Mouse (Mus musculus) liver, postnatal 0 days (tissue): ENCODE data around the gene 1700023F06Rik. TPM values are rescaled to one million over a fixed set of nuclear protein-coding genes. Genes with fewer than 3 reads are reported as not detected.

ENCODE experiments used
- ATAC-seq: fragments of 200-750 bp; cut with Nextera tagmentation; 2 replicates; pipeline ENCODE4 v1.8.0; 2017; ENCODE audit warnings: mild to moderate bottlenecking, moderate library complexity
- DNase-seq: peaks from one replicate; pipeline ENCODE4 v3.0.0-alpha.2; 2016
- H3K27ac ChIP-seq: fragments of 300-500 bp; sonication (generic); 2 replicates; pipeline ENCODE4 v1.5.1; 2014; ENCODE audit warnings: antibody characterized with exemption, moderate library complexity, mild to moderate bottlenecking, low read depth
- H3K27me3 ChIP-seq: fragments of 300-500 bp; sonication (generic); 2 replicates; pipeline ENCODE4 v1.6.1; 2014; ENCODE audit warnings: low read length, control low read depth, mixed read lengths; ENCODE audit not compliant: insufficient read depth
- H3K36me3 ChIP-seq: fragments of 300-500 bp; sonication (generic); replicated peaks from 2 replicates; pipeline ENCODE4 v1.6.1; 2014; ENCODE audit warnings: mild to moderate bottlenecking, control low read depth, low read length, moderate library complexity, mixed read lengths; ENCODE audit not compliant: insufficient read depth
- H3K4me1 ChIP-seq: fragments of 300-500 bp; sonication (generic); 2 replicates; pipeline ENCODE4 v1.6.1; 2014; ENCODE audit warnings: antibody characterized with exemption, mild to moderate bottlenecking, control low read depth; ENCODE audit not compliant: insufficient read depth
- H3K4me2 ChIP-seq: fragments of 300-500 bp; sonication (generic); 2 replicates; pipeline ENCODE4 v1.6.1; 2014; ENCODE audit warnings: low read depth, mild to moderate bottlenecking, low read length, moderate library complexity, mixed read lengths
- H3K4me3 ChIP-seq: fragments of 300-500 bp; sonication (generic); 2 replicates; pipeline ENCODE4 v1.5.1; 2014; ENCODE audit warnings: low read depth, low read length
- H3K9ac ChIP-seq: fragments of 300-500 bp; sonication (generic); replicated peaks from 2 replicates; pipeline ENCODE4 v1.6.1; 2014; ENCODE audit warnings: mild to moderate bottlenecking, moderate library complexity
- H3K9me3 ChIP-seq: fragments of 300-500 bp; sonication (generic); 2 replicates; pipeline ENCODE4 v1.6.1; 2016; ENCODE audit warnings: mild to moderate bottlenecking, control low read depth, low read length, mixed read lengths
- CTCF ChIP-seq: sonication (generic); IDR thresholded peaks from 2 replicates; pipeline ENCODE4 v1.5.1; 2016; ENCODE audit warnings: antibody characterized with exemption, low read depth
- EP300 ChIP-seq: IDR thresholded peaks from 2 replicates; pipeline ENCODE4 v1.6.1; 2016; ENCODE audit warnings: antibody characterized with exemption, low read depth, mild to moderate bottlenecking
- WGBS: fragments of 180-500 bp; shearing (Covaris S2); extraction: QIAGEN DNeasy Blood & Tissue Kit; methylation state at CpG from one replicate; pipeline ENCODE4 v1.1.7; 2014; ENCODE audit not compliant: insufficient replicate concordance; 5-methylcytosine and 5-hydroxymethylcytosine counted together
- polyA plus RNA-seq: library from polyadenylated mRNA; unstranded; fragments of >200 nt; fragmentation: Nextera tagmentation; extraction: Ambion mirVana; gene quantifications from 2 replicates; pipeline ENCODE4 v1.2.1, GENCODE M21; 2015

Gene 1700023F06Rik
- polyA plus RNA-seq, 1 experiment from 2014 or later, result 0.09 TPM

- H3K4me3 ChIP-seq, result no peak overlapping the region
- no peak overlapping the region for H3K27ac ChIP-seq
- no peaks in the 10 kb centered on the region for H3K4me1 ChIP-seq
- no peak overlapping the region for H3K9ac ChIP-seq
- H3K36me3 ChIP-seq, result no peaks in the 10 kb centered on the region
- DNase-seq (no peak), ATAC-seq (no peak)
- H3K27me3 ChIP-seq, result no peaks in the 10 kb centered on the region
- WGBS, result 50% methylated on average over 8 of the region's 8 CpGs
- H3K9me3 ChIP-seq, result no peaks in the 10 kb centered on the region
- H3K4me2 ChIP-seq, result no peak overlapping the region
- TF ChIP-seq CTCF, result no peak
- TF ChIP-seq EP300, result no peak
Observed at GRCm38 (mm10) chr11:103210291-103210690, 1.9 kb upstream of the 1700023F06Rik start.

GRCm38 (mm10) chr11:103206203-103206602 is 2.2 kb downstream of the 1700023F06Rik start:
- no peak for ATAC-seq
- no peak overlapping the region for H3K4me2 ChIP-seq
- H3K4me3 ChIP-seq, result no peak overlapping the region
- no peak for DNase-seq
- TF ChIP-seq EP300, result no peak
- TF ChIP-seq CTCF, result no peak
- no peaks in the 10 kb centered on the region for H3K4me1 ChIP-seq
- no peaks in the 10 kb centered on the region for H3K27me3 ChIP-seq
- WGBS, result 85% methylated on average over 6 of the region's 6 CpGs
- no peak overlapping the region for H3K9ac ChIP-seq
- no peaks in the 10 kb centered on the region for H3K36me3 ChIP-seq
- no peaks in the 10 kb centered on the region for H3K9me3 ChIP-seq
- no peak overlapping the region for H3K27ac ChIP-seq

- Histone ChIP-seq H3K27ac (no peak overlapping the region), H3K9ac (no peak overlapping the region), H3K4me1 (no peaks in the 10 kb centered on the region), H3K9me3 (no peaks in the 10 kb centered on the region), H3K4me3 (no peak overlapping the region), H3K27me3 (peaks cover 25% of the 10 kb centered on the region), H3K4me2 (no peak overlapping the region), H3K36me3 (no peaks in the 10 kb centered on the region)
- no peak for TF ChIP-seq CTCF
- DNase-seq (no peak), ATAC-seq (no peak)
Observed at GRCm38 (mm10) chr11:103202376-103202775, 6.0 kb downstream of the 1700023F06Rik start.

- Histone ChIP-seq H3K4me1 (no peaks in the 10 kb centered on the region), H3K27ac (no peak overlapping the region), H3K9ac (no peak overlapping the region), H3K4me3 (no peak overlapping the region), H3K27me3 (peaks cover 28% of the 10 kb centered on the region), H3K9me3 (no peaks in the 10 kb centered on the region), H3K36me3 (no peaks in the 10 kb centered on the region), H3K4me2 (no peak overlapping the region)
- no peak for ATAC-seq
- no peak for DNase-seq
- 43% methylated on average over 6 of the region's 6 CpGs for WGBS
- TF ChIP-seq EP300, result no peak
- no peak for TF ChIP-seq CTCF
Observed at GRCm38 (mm10) chr11:103201664-103202063, 6.7 kb downstream of the 1700023F06Rik start.

- Histone ChIP-seq H3K27ac (no peak overlapping the region), H3K9me3 (no peaks in the 10 kb centered on the region), H3K27me3 (peaks cover 29% of the 10 kb centered on the region), H3K4me3 (peak overlapping the region; percentile 19; the same call in 1 of the 2 replicates), H3K9ac (no peak overlapping the region), H3K36me3 (0 out of 2 replicates have a peak, but pooled peaks cover 1% of the 10 kb centered on the region), H3K4me1 (no peaks in the 10 kb centered on the region), H3K4me2 (peak overlapping the region; percentile 26; the same call in 1 of the 2 replicates)
- DNase-seq (no peak), ATAC-seq (no peak)
- TF ChIP-seq EP300 (no peak), CTCF (no peak)
- 44% methylated on average over 50 of the region's 59 CpGs for WGBS
Observed at GRCm38 (mm10) chr11:103198911-103199803, 9.2 kb downstream of the 1700023F06Rik start.

- no peaks in the 10 kb centered on the region for H3K9me3 ChIP-seq
- H3K4me2 ChIP-seq, result no peak overlapping the region
- H3K36me3 ChIP-seq, result 0 out of 2 replicates have a peak, but pooled peaks cover 5% of the 10 kb centered on the region
- TF ChIP-seq EP300 (no peak), CTCF (no peak)
- H3K27ac ChIP-seq, result no peak overlapping the region
- no peak for DNase-seq
- ATAC-seq, result no peak
- WGBS, result 52% methylated on average over 16 of the region's 16 CpGs
- H3K4me1 ChIP-seq, result no peaks in the 10 kb centered on the region
- no peak overlapping the region for H3K9ac ChIP-seq
- peaks cover 37% of the 10 kb centered on the region for H3K27me3 ChIP-seq
- H3K4me3 ChIP-seq, result no peak overlapping the region
Observed at GRCm38 (mm10) chr11:103198339-103198738, 10.0 kb downstream of the 1700023F06Rik start.
